Mouse (Mus musculus) CD4-positive naive resting alpha-beta T cell, adult 57 days (primary cell): ENCODE results near the gene Nr2f2. TPM values are rescaled to one million over a fixed set of nuclear protein-coding genes. Genes with fewer than 3 reads are reported as not detected.

Source experiments
- total RNA-seq: library from RNA; stranded (reverse); gene quantifications from one replicate; pipeline ENCODE4 v1.2.4, GENCODE M21; 2023

Nr2f2 gene
- total RNA-seq: 0.92 TPM

DNA sequence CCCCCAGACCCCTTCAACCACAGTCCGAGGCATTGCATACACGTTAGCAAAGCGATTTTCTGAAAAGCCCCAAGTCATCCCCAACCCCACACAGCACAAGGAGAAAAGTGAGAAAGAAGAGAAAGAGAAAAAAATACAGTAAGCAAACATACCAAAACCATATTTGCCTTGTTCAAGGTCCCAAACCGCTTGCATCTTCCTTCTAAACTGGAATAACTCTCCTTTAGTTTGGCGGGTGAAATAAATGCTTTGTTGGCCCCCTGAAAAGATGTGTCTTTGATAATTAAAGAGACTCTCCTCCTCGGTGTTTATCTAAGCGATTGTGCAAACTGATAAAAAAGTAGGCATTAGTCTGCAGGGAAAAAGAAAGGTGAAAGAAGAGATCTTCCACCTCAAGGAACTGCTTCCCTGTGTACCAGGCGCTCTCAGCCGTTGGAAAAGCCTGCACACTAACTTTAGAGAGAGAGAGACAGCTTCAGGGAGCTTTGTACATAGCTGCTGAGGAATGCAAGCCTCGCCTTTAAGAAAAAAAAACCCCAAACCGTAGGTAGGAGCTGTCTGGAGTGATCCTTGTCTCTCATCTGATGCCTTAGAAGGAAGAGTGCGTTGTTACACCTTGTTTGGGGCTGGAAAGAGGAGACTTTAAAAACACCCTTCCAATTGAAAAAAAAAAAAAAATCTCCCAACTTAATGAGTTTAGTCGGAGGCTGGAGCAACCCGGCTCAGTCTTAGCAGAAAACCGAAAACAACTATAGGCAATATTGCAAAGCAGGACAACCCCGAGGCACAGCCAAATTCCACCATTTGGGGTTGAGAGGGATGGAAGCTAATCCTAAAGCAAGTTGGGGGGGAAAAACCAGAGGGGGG, at the start of gene Nr2f2:
Gene Nr2f2 (minus strand): TSS at position 795 of the 867 bp plus-strand sequence.

